Mouse (Mus musculus) lung, embryonic 16.5 days (tissue): ENCODE data around the gene Scrn3. TPM values are rescaled to one million over a fixed set of nuclear protein-coding genes. Genes with fewer than 3 reads are reported as not detected.

Experiments
- ATAC-seq: fragments of 200-750 bp; cut with Nextera tagmentation; 2 replicates; pipeline ENCODE4 v1.8.0; 2017; ENCODE audit warnings: low read depth, mild to moderate bottlenecking, moderate library complexity
- H3K27ac ChIP-seq: fragments of 300-500 bp; sonication (generic); 2 replicates; pipeline ENCODE4 v1.5.1; 2014; ENCODE audit warnings: mild to moderate bottlenecking, control low read depth, low read length
- H3K27me3 ChIP-seq: fragments of 300-500 bp; sonication (generic); 2 replicates; pipeline ENCODE4 v1.6.1; 2014; ENCODE audit warnings: low read depth, low read length, mixed read lengths; ENCODE audit not compliant: control insufficient read depth, insufficient read depth
- H3K36me3 ChIP-seq: fragments of 300-500 bp; sonication (generic); 2 replicates; pipeline ENCODE4 v1.6.1; 2014; ENCODE audit warnings: low read length; ENCODE audit not compliant: control insufficient read depth, insufficient read depth
- H3K4me1 ChIP-seq: fragments of 300-500 bp; sonication (generic); replicated peaks from 2 replicates; pipeline ENCODE4 v1.6.1; 2014; ENCODE audit warnings: low read length, mixed read lengths; ENCODE audit not compliant: control insufficient read depth, insufficient read depth
- H3K4me2 ChIP-seq: fragments of 300-500 bp; sonication (generic); 2 replicates; pipeline ENCODE4 v1.6.1; 2014; ENCODE audit warnings: low read depth, low read length, control low read depth
- H3K4me3 ChIP-seq: fragments of 300-500 bp; sonication (generic); 2 replicates; pipeline ENCODE4 v1.5.1; 2014; ENCODE audit warnings: mild to moderate bottlenecking, low read length, control low read depth
- H3K9ac ChIP-seq: fragments of 300-500 bp; sonication (generic); 2 replicates; pipeline ENCODE4 v1.6.1; 2014; ENCODE audit warnings: low read length, control low read depth
- H3K9me3 ChIP-seq: fragments of 300-500 bp; sonication (generic); 2 replicates; pipeline ENCODE4 v1.6.1; 2016; ENCODE audit warnings: low read length; ENCODE audit not compliant: control insufficient read depth
- WGBS: fragments of 180-500 bp; shearing (Covaris S2); extraction: QIAGEN DNeasy Blood & Tissue Kit; methylation state at CpG from one replicate; pipeline ENCODE4 v1.1.7; 2014; 5-methylcytosine and 5-hydroxymethylcytosine counted together
- polyA plus RNA-seq: library from polyadenylated mRNA; unstranded; fragments of >200 nt; fragmentation: Nextera tagmentation; extraction: Ambion mirVana; gene quantifications from 2 replicates; pipeline ENCODE4 v1.2.1, GENCODE M21; 2015

Gene Scrn3
- polyA plus RNA-seq, 1 experiment from 2014 or later, result 21.8 TPM

GRCm38 (mm10) chr2:73280356-73281047, 31.9 kb upstream of the Scrn3 start:
- H3K36me3 ChIP-seq, result peaks cover 3% of the 10 kb centered on the region
- no peak overlapping the region for H3K27ac ChIP-seq
- H3K4me1 ChIP-seq, result peaks cover 12% of the 10 kb centered on the region; the same call in 1 of the 2 replicates
- 3% methylated on average over 33 of the region's 33 CpGs for WGBS
- H3K4me3 ChIP-seq, result peak overlapping the region; percentile 21; the same call in 1 of the 2 replicates
- no peak overlapping the region for H3K9ac ChIP-seq
- H3K4me2 ChIP-seq, result peak overlapping the region; percentile 18
- H3K27me3 ChIP-seq, result peaks cover 54% of the 10 kb centered on the region
- H3K9me3 ChIP-seq, result no peaks in the 10 kb centered on the region
- no peak for ATAC-seq

- Histone ChIP-seq H3K4me3 (peak overlapping the region; percentile 21; the same call in 1 of the 2 replicates), H3K4me1 (peaks cover 12% of the 10 kb centered on the region; the same call in 1 of the 2 replicates), H3K4me2 (no peak overlapping the region), H3K9me3 (no peaks in the 10 kb centered on the region), H3K36me3 (peaks cover 3% of the 10 kb centered on the region), H3K27me3 (peaks cover 50% of the 10 kb centered on the region), H3K9ac (no peak overlapping the region), H3K27ac (no peak overlapping the region)
- WGBS, result 20% methylated on average over 22 of the region's 22 CpGs
- ATAC-seq, result no peak
These were observed 31.2 kb upstream of the Scrn3 start for GRCm38 (mm10) chr2:73281048-73281661.

- peaks cover 3% of the 10 kb centered on the region for H3K36me3 ChIP-seq
- no peak overlapping the region for H3K9ac ChIP-seq
- no peak for ATAC-seq
- no peak overlapping the region for H3K4me3 ChIP-seq
- H3K4me1 ChIP-seq, result peaks cover 12% of the 10 kb centered on the region; the same call in 1 of the 2 replicates
- WGBS, result 15% methylated on average over 7 of the region's 7 CpGs
- H3K27ac ChIP-seq, result no peak overlapping the region
- no peak overlapping the region for H3K4me2 ChIP-seq
- peaks cover 47% of the 10 kb centered on the region for H3K27me3 ChIP-seq
- no peaks in the 10 kb centered on the region for H3K9me3 ChIP-seq
These were observed 30.7 kb upstream of the Scrn3 start for GRCm38 (mm10) chr2:73281707-73282106.

- Histone ChIP-seq H3K36me3 (peaks cover 3% of the 10 kb centered on the region), H3K9me3 (no peaks in the 10 kb centered on the region), H3K4me1 (peaks cover 3% of the 10 kb centered on the region; the same call in 1 of the 2 replicates), H3K27me3 (peaks cover 16% of the 10 kb centered on the region), H3K4me3 (no peak overlapping the region), H3K9ac (no peak overlapping the region), H3K27ac (no peak overlapping the region), H3K4me2 (no peak overlapping the region)
- no peak for ATAC-seq
- 6% methylated on average over 2 of the region's 2 CpGs for WGBS
These were observed 26.8 kb upstream of the Scrn3 start for GRCm38 (mm10) chr2:73285630-73286029.

GRCm38 (mm10) chr2:73291130-73291529, 21.3 kb upstream of the Scrn3 start:
- WGBS, result 61% methylated on average over 4 of the region's 4 CpGs
- H3K4me1 ChIP-seq, result no peaks in the 10 kb centered on the region
- no peaks in the 10 kb centered on the region for H3K9me3 ChIP-seq
- H3K27me3 ChIP-seq, result no peaks in the 10 kb centered on the region
- peaks cover 11% of the 10 kb centered on the region; the same call in 1 of the 2 replicates for H3K36me3 ChIP-seq
- no peak for ATAC-seq
- no peak overlapping the region for H3K27ac ChIP-seq
- H3K4me3 ChIP-seq, result no peak overlapping the region
- no peak overlapping the region for H3K9ac ChIP-seq
- no peak overlapping the region for H3K4me2 ChIP-seq

GRCm38 (mm10) chr2:73295023-73295422, 17.4 kb upstream of the Scrn3 start:
- Histone ChIP-seq H3K27me3 (no peaks in the 10 kb centered on the region), H3K36me3 (peaks cover 13% of the 10 kb centered on the region; the same call in 1 of the 2 replicates), H3K4me2 (no peak overlapping the region), H3K4me1 (no peaks in the 10 kb centered on the region), H3K9me3 (no peaks in the 10 kb centered on the region), H3K4me3 (no peak overlapping the region), H3K9ac (no peak overlapping the region), H3K27ac (no peak overlapping the region)
- ATAC-seq, result no peak
- 78% methylated on average over 7 of the region's 7 CpGs for WGBS

GRCm38 (mm10) chr2:73298154-73298553, 14.2 kb upstream of the Scrn3 start:
- H3K4me2 ChIP-seq, result no peak overlapping the region
- WGBS, result 84% methylated on average over 7 of the region's 7 CpGs
- H3K27ac ChIP-seq, result no peak overlapping the region
- no peak overlapping the region for H3K9ac ChIP-seq
- no peaks in the 10 kb centered on the region for H3K4me1 ChIP-seq
- ATAC-seq, result no peak
- no peaks in the 10 kb centered on the region for H3K9me3 ChIP-seq
- H3K27me3 ChIP-seq, result no peaks in the 10 kb centered on the region
- H3K4me3 ChIP-seq, result no peak overlapping the region
- H3K36me3 ChIP-seq, result peaks cover 21% of the 10 kb centered on the region

GRCm38 (mm10) chr2:73298841-73299240, 13.6 kb upstream of the Scrn3 start:
- H3K36me3 ChIP-seq, result peaks cover 22% of the 10 kb centered on the region
- 66% methylated on average over 3 of the region's 3 CpGs for WGBS
- no peak overlapping the region for H3K4me2 ChIP-seq
- no peak for ATAC-seq
- no peaks in the 10 kb centered on the region for H3K9me3 ChIP-seq
- H3K4me3 ChIP-seq, result no peak overlapping the region
- no peak overlapping the region for H3K9ac ChIP-seq
- H3K27me3 ChIP-seq, result no peaks in the 10 kb centered on the region
- H3K27ac ChIP-seq, result no peak overlapping the region
- H3K4me1 ChIP-seq, result no peaks in the 10 kb centered on the region

GRCm38 (mm10) chr2:73301979-73302378, 10.4 kb upstream of the Scrn3 start:
- no peak overlapping the region for H3K9ac ChIP-seq
- no peak overlapping the region for H3K27ac ChIP-seq
- 47% methylated on average over 1 of the region's 1 CpGs for WGBS
- H3K4me1 ChIP-seq, result no peaks in the 10 kb centered on the region
- no peaks in the 10 kb centered on the region for H3K9me3 ChIP-seq
- no peak for ATAC-seq
- H3K27me3 ChIP-seq, result no peaks in the 10 kb centered on the region
- no peak overlapping the region for H3K4me2 ChIP-seq
- no peak overlapping the region for H3K4me3 ChIP-seq
- H3K36me3 ChIP-seq, result peaks cover 21% of the 10 kb centered on the region
